Mouse (Mus musculus): ENCODE results near the gene Pim1. TPM values are rescaled to one million over a fixed set of nuclear protein-coding genes. Genes with fewer than 3 reads are reported as not detected.

Pim1 gene
- total RNA-seq (2012; rRNA removed) (141 and 178 TPM in 2 replicates), total RNA-seq (2014; rRNA removed) (72.7 and 75.8 TPM in 2 replicates), polyA plus RNA-seq (2012; ENCODE audit: insufficient read length, low read depth) (121 and 133 TPM in 2 replicates)

GRCm38 (mm10) chr17:29490713-29491581 lies at the start of gene Pim1:
TSS of gene Pim1 (plus strand) at chr17:29490753.
- in situ Hi-C loops (cut with MboI; ENCODE audit: low pct_ligation_motif_present, low pct_unique_long_range_greater_than_20kb, low sequenced_read_pairs): loop anchor here (5.0 kb wide), 1 partner anchor 94 kb away; no protein-coding TSS in a partner anchor
- Histone ChIP-seq H3K79me2 (replicated peaks; ENCODE audit: control insufficient read depth, extremely low read depth, insufficient read depth, poor library complexity, severe bottlenecking) (peaks cover 44% of the 10 kb centered on the region), H3K9me3 (replicated peaks; ENCODE audit: low read length) (no peaks in the 10 kb centered on the region), H3K4me3 (replicated peaks in 1 of 3; ENCODE audit: low read depth in 2 of 3, low read length in 2 of 3, poor library complexity in 1 of 3) (peak within 1 kb of the TSS; percentile 74 to 93 (median 85)), H3K4me2 (ENCODE audit: insufficient read depth, low read depth, poor library complexity, severe bottlenecking) (peak within 1 kb of the TSS; percentile 75), H3K27me3 (replicated peaks) (no peaks in the 10 kb centered on the region), H3K9ac (ENCODE audit: insufficient read depth, low read depth) (peak within 1 kb of the TSS; percentile 90), H3K27ac (ENCODE audit: insufficient read depth, low read depth) (peak within 1 kb of the TSS; percentile 91), H3K36me3 (replicated peaks in 1 of 2; ENCODE audit: control insufficient read depth in 1 of 2, insufficient read depth in 1 of 2, low read length in 1 of 2) (peaks cover 13 to 37% of the 10 kb centered on the region in 2 experiments), H3K4me1 (ENCODE audit: control insufficient read depth in 1 of 2, insufficient read depth in 2 of 2) (peaks cover 6 to 26% of the 10 kb centered on the region in 2 experiments; a peak in 3 of 4 replicates)
- TF ChIP-seq CHD2 (IDR thresholded peaks at IDR 0.05; ENCODE audit: low read length) (no peak; the same call in 1 of the 2 replicates), POLR2A (IDR thresholded peaks at IDR 0.05; ENCODE audit: low read depth, low read length) (peak; percentile 83), TBP (conservative IDR thresholded peaks at IDR 0.05; ENCODE audit: low read depth, low read length) (peak; percentile 84), UBTF (IDR thresholded peaks at IDR 0.05; ENCODE audit: low read depth, low read length) (peak; percentile 94), POLR2AphosphoS2 (IDR thresholded peaks at IDR 0.05; ENCODE audit: low read depth, low read length) (peak; percentile 41; the same call in 1 of the 2 replicates), ZKSCAN1 (IDR thresholded peaks at IDR 0.05; ENCODE audit: borderline replicate concordance, low read depth, low read length) (no peak), NRF1 (IDR thresholded peaks at IDR 0.05; ENCODE audit: low read depth, low read length) (no peak), E2F4 (IDR thresholded peaks at IDR 0.05; ENCODE audit: insufficient replicate concordance, low read depth, low read length) (no peak), KAT2A (IDR thresholded peaks at IDR 0.05; ENCODE audit: insufficient replicate concordance, low read length) (no peak), ZNF384 (IDR thresholded peaks at IDR 0.05; ENCODE audit: low read depth, low read length) (no peak), RAD21 (IDR thresholded peaks at IDR 0.05; ENCODE audit: low read depth, low read length) (no peak), BHLHE40 (IDR thresholded peaks at IDR 0.05; ENCODE audit: low read depth, low read length) (0 out of 2 replicates have a peak, but pooled peaks have one; percentile 34), MAZ (IDR thresholded peaks at IDR 0.05; ENCODE audit: low read depth, low read length) (0 out of 2 replicates have a peak, but pooled peaks have one; percentile 20), MEF2A (IDR thresholded peaks at IDR 0.05; ENCODE audit: borderline replicate concordance, low read depth, low read length) (0 out of 2 replicates have a peak, but pooled peaks have one; percentile 29), USF1 (IDR thresholded peaks at IDR 0.05; ENCODE audit: low read depth, low read length) (no peak), IRF4 (IDR thresholded peaks at IDR 0.05; ENCODE audit: low read depth, low read length) (0 out of 2 replicates have a peak, but pooled peaks have one; percentile 9), CHD1 (IDR thresholded peaks at IDR 0.05; ENCODE audit: low read depth, low read length) (peak; percentile 91; the same call in 1 of the 2 replicates), ETS1 (conservative IDR thresholded peaks at IDR 0.05; ENCODE audit: low read depth, low read length) (no peak), ZMIZ1 (IDR thresholded peaks at IDR 0.05; ENCODE audit: low read depth, low read length) (peak; percentile 98), MXI1 (IDR thresholded peaks at IDR 0.05; ENCODE audit: low read depth, low read length) (peak; percentile 47; the same call in 1 of the 2 replicates), TCF12 (IDR thresholded peaks at IDR 0.05; ENCODE audit: low read depth, low read length) (peak; percentile 98), ZC3H11A (IDR thresholded peaks at IDR 0.05; ENCODE audit: low read depth, low read length) (no peak), RCOR1 (conservative IDR thresholded peaks at IDR 0.05; ENCODE audit: low read depth, low read length) (no peak), NELFE (IDR thresholded peaks at IDR 0.05; ENCODE audit: low read depth, low read length) (peak; percentile 95)
- no peak for DNase-seq (ENCODE audit: extremely low read depth)
- dilution Hi-C loops (cut with MboI; ENCODE audit: extremely low pct_ligation_motif_present, extremely low pct_unique_long_range_greater_than_20kb, low sequenced_read_pairs): no loop called here

Measured in CH12.LX (cell line).